Mouse (Mus musculus) heart, embryonic 14.5 days (tissue): ENCODE measurements around the gene Gm20843. TPM values are rescaled to one million over a fixed set of nuclear protein-coding genes. Genes with fewer than 3 reads are reported as not detected.
"Not testable (repeated sequence)": the region's sequence is repeated elsewhere in the genome, so short reads cannot be mapped to it uniquely, and the experiment has no call there.

Source experiments
- ATAC-seq: fragments of 200-750 bp; cut with Nextera tagmentation; 2 replicates; pipeline ENCODE4 v1.8.0; 2017; ENCODE audit warnings: low read depth, moderate TSS enrichment; ENCODE audit not compliant: insufficient number of reproducible peaks, insufficient read depth, low FRiP score
- H3K27ac ChIP-seq, 2 experiments: fragments of 200-500 bp in 1 of 2; fragments of 300-500 bp in 1 of 2; sonication (generic) in 1 of 2; replicated peaks in 1 of 2; 2 replicates each; pipeline ENCODE4 v1.5.1; 2012 to 2014; ENCODE audit warnings: low read depth in 2 of 2, low read length in 2 of 2, control low read depth in 1 of 2, mild to moderate bottlenecking in 1 of 2, mixed read lengths in 1 of 2; ENCODE audit not compliant: control insufficient read depth in 1 of 2, insufficient read depth in 1 of 2
- H3K27me3 ChIP-seq: fragments of 300-500 bp; sonication (generic); 2 replicates; pipeline ENCODE4 v1.6.1; 2014; ENCODE audit warnings: mild to moderate bottlenecking, low read length, control low read depth; ENCODE audit not compliant: control insufficient read depth, insufficient read depth
- H3K36me3 ChIP-seq: fragments of 300-500 bp; sonication (generic); 2 replicates; pipeline ENCODE4 v1.6.1; 2014; ENCODE audit warnings: mild to moderate bottlenecking, control low read depth, low read length, mixed read lengths; ENCODE audit not compliant: control insufficient read depth, insufficient read depth
- H3K4me1 ChIP-seq, 2 experiments: fragments of 200-500 bp in 1 of 2; fragments of 300-500 bp in 1 of 2; sonication (generic) in 1 of 2; 2 replicates each; pipeline ENCODE4 v1.6.1; 2012 to 2014; ENCODE audit warnings: low read length in 2 of 2, control low read depth in 1 of 2, mixed read lengths in 1 of 2; ENCODE audit not compliant: control insufficient read depth in 2 of 2, insufficient read depth in 2 of 2
- H3K4me2 ChIP-seq: fragments of 300-500 bp; sonication (generic); 2 replicates; pipeline ENCODE4 v1.6.1; 2014; ENCODE audit warnings: mild to moderate bottlenecking, low read length
- H3K4me3 ChIP-seq, 2 experiments: fragments of 200-500 bp in 1 of 2; fragments of 300-500 bp in 1 of 2; sonication (generic) in 1 of 2; 2 replicates each; pipeline ENCODE4 v1.5.1; 2012 to 2014; ENCODE audit warnings: low read length in 2 of 2, mild to moderate bottlenecking in 2 of 2, control low read depth in 1 of 2, low read depth in 1 of 2, moderate library complexity in 1 of 2; ENCODE audit not compliant: control insufficient read depth in 1 of 2, insufficient read depth in 1 of 2
- H3K9ac ChIP-seq: fragments of 300-500 bp; sonication (generic); 2 replicates; pipeline ENCODE4 v1.6.1; 2014; ENCODE audit warnings: mild to moderate bottlenecking, low read length
- H3K9me3 ChIP-seq: fragments of 300-500 bp; sonication (generic); 2 replicates; pipeline ENCODE4 v1.6.1; 2016; ENCODE audit warnings: low read length, control low read depth; ENCODE audit not compliant: control insufficient read depth
- WGBS: fragments of 180-500 bp; shearing (Covaris S2); extraction: QIAGEN DNeasy Blood & Tissue Kit; methylation state at CpG from one replicate; pipeline ENCODE4 v1.1.7; 2014; 5-methylcytosine and 5-hydroxymethylcytosine counted together
- polyA plus RNA-seq: library from polyadenylated mRNA; unstranded; fragments of >200 nt; fragmentation: Nextera tagmentation; extraction: Ambion mirVana; gene quantifications from 2 replicates; pipeline ENCODE4 v1.2.1, GENCODE M21; 2014

Gm20843 gene
- not detected in 2 replicates for polyA plus RNA-seq

DNA sequence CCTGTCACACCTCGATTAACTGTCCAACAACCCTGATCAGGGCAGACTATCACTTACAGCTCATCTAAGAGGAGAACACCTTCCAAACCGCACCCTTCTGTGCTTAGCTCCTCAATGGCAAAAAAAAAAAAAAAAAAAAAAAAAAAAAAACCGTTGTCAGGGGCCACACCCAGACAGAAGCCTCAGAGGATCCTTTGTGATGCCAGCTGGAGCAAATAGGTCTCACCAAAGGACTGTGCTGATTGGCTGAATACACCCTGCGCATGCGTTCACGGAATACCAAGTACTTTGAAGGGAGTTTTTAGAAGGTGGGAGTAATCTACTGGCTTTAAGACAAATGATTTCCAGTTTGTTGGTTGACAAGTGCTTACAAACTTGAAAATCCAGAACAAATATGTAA lies at the start of gene Gm20843:
Gene Gm20843 (minus strand): TSS at position 101 of the 400 bp plus-strand sequence.
- not testable (repeated sequence) for H3K9ac ChIP-seq, H3K4me3 ChIP-seq, H3K27me3 ChIP-seq, H3K27ac ChIP-seq, H3K4me1 ChIP-seq, H3K9me3 ChIP-seq, ATAC-seq, H3K4me2 ChIP-seq, H3K36me3 ChIP-seq
- WGBS = no CpG with 5 or more reads among the region's 6 CpGs
